Mouse (Mus musculus): ENCODE results near the gene Aldh4a1.
A peak's percentile ranks its signal among the peaks of the same experiment; 100 is the strongest.

The Aldh4a1 gene

GRCm38 (mm10) chr4:139589351-139590027, 33.2 kb upstream of the Aldh4a1 start:
- no peak for DNase-seq (ENCODE audit: low spot score)

DNA sequence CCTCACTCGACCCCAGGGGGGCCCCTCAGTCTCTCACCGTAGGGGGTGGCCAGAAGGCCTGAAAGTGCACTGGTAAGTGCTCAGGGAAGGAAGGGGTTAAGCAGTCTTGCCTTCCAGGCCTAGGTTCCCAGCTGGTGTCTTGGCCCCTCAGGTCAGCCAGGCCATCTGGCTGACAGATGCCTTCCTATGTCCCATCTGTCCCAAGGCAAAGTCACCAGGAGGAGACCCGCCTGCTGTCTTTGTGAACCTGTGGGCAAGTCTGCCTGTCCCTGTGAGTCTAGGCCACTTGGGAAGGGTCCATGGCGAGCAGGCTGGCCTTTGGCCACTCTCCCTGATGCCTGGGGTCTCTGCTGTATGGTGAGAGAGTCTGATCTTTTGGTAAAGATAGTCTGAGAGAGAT, 32.2 kb upstream of the Aldh4a1 start:
- DNase-seq (ENCODE audit: low spot score), result no peak

DNA sequence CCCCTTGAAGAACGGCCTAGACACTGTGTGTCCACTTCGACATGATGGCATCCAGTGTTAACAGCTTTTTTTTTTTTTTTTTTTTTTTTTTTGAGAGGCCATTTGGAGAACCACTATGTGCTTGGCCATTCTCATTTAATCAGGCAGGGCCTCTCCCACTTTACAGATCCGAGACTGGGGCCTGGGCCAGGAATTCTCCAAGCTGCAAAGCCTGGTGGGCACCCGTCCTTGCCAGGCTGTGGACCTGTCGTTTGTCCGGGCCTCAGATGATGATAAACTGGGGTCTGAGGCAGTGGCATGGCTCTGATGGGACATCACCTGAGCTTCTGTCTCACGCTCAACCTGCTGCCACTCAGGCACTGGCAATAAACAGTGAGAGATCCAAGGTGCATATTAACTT, 29.8 kb upstream of the Aldh4a1 start:
- no peak for DNase-seq (ENCODE audit: low spot score)

DNA sequence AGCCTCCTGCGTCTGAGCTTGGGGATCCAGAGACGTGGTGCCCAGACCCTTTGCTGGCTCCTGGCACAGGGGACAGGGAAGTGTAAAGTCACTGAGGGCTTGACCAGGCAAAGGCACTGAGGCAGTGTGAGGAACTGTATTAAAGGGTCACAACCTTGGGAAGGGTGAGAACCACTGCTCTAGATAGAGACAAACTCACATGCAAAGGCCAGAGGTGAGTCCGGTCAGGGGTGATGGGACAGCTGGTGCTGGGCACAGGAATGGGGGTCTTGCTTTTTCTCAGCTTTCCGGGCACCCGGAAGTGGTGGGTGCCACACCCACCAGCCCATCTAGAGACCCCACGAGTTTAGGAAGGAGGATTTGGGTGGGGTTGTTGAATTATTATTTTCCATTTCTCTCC, 29.3 kb upstream of the Aldh4a1 start:
- no peak for DNase-seq (ENCODE audit: low spot score)

DNA sequence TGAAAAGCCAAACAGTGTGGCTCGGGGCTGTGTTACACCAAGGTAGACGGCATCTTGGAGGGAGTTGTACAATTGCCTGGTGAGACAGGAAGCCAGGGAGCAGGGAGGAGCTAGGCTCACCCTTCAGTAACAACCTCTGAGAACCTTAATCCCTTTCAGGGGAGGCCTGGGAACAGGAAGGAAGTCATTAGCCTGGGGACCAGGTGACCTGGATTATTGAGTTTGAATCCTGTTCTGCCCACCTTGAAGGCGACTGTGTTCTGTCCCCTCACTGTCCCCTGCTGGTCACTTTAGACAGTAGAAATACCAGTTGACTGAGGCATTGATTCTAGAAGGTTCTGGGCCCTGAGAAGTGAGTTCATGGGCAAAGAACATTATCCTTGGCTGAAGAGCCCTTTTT, 28.6 kb upstream of the Aldh4a1 start:
- DNase-seq (ENCODE audit: low spot score), result no peak

GRCm38 (mm10) chr4:139596715-139597114, 26.0 kb upstream of the Aldh4a1 start:
- no peak for DNase-seq (ENCODE audit: low spot score)

- no peak for DNase-seq (ENCODE audit: low spot score)
Observed at GRCm38 (mm10) chr4:139597286-139598284, 25.1 kb upstream of the Aldh4a1 start.

GRCm38 (mm10) chr4:139598356-139598755, 24.3 kb upstream of the Aldh4a1 start:
- no peak for DNase-seq (ENCODE audit: low spot score)

- DNase-seq (ENCODE audit: low spot score), result peak; percentile 69
Observed at GRCm38 (mm10) chr4:139598950-139599518, 23.6 kb upstream of the Aldh4a1 start.

DNA sequence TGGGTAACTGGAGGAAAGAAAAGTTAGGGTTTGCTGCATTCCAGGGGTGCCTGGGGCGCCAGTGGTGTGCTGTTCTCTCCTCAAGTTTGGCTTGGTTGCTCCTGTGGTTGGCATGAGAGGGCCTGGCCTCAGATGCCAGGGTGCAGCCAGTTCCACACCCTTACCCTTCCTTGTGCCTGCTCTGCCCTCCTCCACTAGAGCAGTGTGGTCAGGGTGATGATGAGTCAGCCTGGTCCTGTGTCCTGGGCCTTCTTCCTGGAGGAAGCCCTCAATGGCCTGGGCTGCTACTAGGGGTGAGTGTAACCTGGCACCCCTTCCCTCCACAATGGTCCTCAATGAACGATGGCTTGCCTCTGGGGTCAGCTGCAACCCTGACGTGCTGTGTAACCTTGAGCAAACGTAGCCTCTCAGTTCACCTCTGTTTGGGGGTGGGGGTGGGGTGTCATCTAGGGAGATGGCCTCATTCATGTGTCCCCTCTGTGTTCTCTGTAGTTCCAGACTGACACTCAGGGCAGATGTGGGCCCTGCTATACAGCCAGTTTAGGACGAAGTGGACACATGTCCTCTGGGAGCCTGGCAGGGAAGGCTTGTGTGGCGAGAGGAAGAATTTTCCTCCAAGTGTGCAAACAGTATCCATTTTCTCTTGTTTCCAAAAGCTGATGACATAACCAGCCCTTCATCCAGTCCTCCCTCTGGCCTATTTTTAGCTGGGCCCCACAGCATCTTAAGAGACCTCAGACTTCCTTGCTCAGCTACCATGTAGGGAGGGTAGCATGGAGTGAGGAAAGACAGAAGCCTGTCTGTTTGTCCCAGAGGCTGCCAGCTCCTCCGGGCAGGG, 20.9 kb upstream of the Aldh4a1 start:
- no peak for DNase-seq (ENCODE audit: low spot score)

DNA sequence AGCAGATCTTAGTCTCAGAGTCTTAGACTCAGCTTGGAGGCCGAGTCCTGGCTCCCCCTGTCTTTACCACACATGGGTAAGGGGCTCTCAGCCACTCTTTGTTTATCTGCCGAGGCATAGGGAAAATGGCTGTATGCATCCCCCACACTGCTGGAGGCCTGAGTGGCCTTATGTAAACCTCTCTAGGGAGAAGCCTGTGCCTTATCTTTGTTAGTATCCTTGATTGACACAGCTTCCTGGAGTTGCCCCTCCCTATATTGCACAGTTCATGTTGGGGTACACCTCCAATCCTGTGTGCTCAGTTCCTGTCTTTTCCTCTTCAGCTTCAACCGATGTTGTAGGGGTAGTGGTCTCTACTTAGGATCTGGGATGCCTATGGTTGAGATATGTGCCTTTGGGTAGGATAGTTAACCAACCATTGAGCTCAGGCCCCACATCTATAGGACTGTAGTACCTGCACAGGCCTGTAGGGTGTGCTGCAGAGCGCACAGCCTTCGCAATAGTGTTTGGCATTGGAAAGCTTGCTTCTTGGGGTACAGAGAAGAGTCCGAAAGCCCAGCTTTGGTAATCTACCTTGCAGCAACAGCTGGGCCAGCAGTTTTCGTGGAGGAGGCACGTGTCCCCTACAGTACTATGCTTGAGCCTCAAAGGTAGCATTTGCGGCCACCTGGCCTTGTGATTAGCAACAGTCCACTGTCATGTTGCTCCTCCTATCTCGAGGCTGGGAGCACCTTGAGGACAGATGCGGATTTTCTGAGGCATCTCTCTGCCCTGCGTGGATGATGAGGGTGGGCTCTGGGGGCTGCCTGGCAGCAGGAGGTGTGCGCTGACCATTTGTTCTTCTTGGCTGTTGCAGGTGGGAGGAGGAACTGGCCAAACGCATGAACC, 20.1 kb upstream of the Aldh4a1 start, which contains the start of gene Gm21969:
Gene Gm21969 (plus strand): TSS at position 830 of the 888 bp plus-strand sequence.
- peak; percentile 51 for DNase-seq (ENCODE audit: low spot score)

DNA sequence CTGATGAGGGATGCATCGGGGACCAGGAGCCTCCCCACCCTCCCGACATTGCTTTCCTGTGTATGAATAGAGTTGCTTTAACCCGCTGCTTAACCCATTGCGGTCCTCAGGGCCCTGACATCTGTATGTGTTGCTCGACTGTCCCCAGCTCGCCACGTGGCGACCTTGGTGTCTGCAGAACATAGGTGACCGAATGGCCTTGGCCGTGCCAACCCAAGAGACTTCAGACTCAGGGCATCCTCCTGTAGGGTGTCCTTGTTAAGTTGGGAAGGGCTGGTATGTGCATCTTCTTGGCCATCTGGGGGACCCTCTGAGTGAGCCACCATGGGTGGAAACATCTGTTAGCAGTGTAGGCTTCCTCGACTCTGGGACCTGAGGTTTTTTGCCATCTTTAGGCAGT, 17.4 kb upstream of the Aldh4a1 start:
- no peak for DNase-seq (ENCODE audit: low spot score)

GRCm38 (mm10) chr4:139606732-139607131, 15.9 kb upstream of the Aldh4a1 start:
- no peak for DNase-seq (ENCODE audit: low spot score)

DNA sequence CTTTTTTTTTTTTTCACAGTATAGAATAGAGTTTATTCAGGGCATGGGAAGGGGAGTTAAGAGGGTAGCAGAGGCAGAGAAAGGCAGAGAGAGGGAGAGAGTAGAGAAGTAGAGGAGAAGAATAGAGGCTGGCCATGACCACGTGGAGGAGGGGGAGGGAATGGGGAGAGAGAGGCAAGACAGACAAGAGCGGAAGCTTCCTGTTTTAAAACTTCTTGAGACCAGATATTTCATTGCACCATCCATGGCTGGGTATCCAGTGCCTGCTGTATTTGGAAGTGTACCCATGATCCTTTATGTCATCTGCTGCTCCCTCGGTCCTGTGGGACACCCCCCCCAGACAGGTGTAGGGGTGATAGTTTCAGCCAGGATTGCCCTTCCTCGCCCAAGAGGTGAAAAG, 13.7 kb upstream of the Aldh4a1 start:
- DNase-seq (ENCODE audit: low spot score), result no peak

GRCm38 (mm10) chr4:139610954-139611353, 11.7 kb upstream of the Aldh4a1 start:
- DNase-seq (ENCODE audit: low spot score), result no peak

DNA sequence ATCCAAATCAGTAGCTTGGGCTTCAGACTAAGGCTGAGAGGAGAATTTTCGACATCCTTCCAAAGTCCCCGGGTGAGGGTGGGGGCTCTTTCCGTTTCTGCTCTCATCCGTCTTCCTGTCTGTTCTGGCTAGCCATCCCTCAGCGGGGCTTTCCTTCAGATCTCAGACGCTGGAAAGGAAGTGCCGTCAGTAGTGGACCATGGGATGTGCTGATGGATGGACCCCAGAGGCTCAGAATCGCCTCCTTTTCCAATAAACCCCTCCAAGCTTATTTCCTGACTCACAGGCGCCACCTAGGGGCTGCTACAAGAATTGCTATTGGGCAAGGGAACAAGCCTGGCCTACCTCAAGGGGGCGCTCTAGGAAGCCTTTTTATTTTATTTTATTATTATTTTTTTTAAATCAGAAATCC, 11.1 kb upstream of the Aldh4a1 start:
- peak; percentile 75 for DNase-seq (ENCODE audit: low spot score)

DNA sequence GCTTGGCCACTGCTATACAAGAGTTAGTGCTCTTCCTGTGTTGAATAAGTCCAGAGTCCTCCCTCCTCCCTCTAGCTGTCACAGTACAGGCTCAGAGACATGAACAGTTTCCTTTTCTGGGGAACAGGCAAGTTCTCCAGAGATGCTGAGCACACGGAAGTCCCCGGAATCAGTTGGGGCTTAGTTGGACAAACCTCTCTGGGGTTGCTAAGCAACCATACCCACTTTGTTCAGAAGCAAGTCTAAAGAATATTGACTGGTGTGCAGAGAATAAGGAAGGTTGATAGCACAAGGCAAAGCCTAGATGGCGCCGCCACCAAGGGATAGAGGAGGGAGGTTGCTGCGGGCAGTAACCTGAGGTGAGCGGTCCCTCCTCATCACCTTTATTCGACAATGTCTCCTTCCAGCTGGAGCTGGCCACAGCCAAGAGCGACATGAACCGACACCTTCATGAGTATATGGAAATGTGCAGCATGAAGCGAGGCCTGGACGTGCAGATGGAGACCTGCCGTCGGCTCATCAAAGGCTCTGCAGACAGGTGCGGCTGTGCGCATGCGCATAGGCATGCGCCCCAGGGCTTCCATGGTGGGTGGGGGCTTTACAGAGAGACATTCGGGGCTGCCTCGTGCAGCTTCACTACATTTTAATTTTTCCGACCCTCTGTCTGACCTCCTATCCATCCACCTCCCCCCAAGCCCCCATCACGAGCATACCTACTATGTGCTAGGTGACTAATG, 8.0 kb upstream of the Aldh4a1 start:
- no peak for DNase-seq (ENCODE audit: low spot score)

DNA sequence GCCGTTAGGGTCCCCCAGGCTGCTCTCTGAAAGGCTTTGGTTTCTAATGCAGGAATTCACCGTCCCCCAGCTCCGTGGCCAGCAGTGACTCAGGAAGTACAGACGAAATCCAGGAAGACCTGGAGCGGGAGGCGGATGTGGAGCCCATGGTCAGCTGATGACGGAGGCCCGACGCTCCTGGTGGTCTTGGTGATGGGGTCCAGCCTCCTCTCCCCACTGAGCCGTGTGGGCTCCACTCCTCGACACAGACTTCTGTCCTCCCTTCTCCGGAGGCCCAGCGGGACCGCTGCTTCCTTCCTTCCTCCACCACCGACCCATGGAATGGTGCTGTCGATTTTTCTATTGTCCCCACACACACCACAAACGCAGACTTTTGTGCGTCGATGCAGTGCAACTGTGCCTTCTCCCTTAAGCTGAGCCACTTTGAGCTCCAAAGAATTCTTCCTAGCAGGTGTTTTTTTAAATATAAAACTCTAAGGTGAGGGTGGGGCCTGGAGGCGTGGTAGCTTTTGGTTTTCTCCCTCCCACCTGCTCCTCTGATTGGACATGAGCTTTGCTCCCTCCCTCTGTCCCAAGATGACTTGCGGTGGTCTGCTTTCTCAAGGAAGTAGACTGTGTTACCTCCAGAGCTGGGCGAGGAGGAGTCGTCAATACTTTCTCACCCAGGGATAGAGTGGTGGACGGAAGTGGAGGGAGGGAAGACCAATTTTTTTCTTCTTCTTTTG, 6.2 kb upstream of the Aldh4a1 start:
- no peak for DNase-seq (ENCODE audit: low spot score)

DNA sequence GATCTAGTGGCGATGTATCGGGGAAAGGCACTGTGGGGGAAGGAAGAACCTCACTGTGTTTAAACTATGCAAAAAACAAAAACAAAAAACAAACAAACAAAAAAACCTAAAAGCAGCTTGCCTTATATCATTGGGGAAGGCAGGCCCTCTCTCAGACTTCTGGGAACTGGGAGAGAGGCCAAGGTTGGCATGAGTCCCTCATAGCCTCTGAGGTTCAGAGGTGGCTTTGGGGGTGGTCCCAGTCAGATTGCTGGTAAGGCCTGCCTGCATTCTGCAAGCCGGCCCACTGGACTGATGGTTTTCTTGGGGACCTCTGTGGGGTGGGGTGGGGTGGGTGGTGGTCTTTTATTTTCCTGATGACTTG, 5.7 kb upstream of the Aldh4a1 start:
- DNase-seq (ENCODE audit: low spot score), result no peak

Measured in ovary, postnatal 36 days (tissue).